Mouse (Mus musculus): ENCODE data around the gene Pcif1. TPM values are rescaled to one million over a fixed set of nuclear protein-coding genes. Genes with fewer than 3 reads are reported as not detected.
"Not testable (repeated sequence)": the region's sequence is repeated elsewhere in the genome, so short reads cannot be mapped to it uniquely, and the experiment has no call there.

The Pcif1 gene
- 10 to 100 TPM; 23.8 to 26.9 TPM for total RNA-seq (2021)
- long read RNA-seq, experiment 1, full-length matches to known transcripts = 53 of 57 reads
- long read RNA-seq, experiment 1, partial matches to known transcripts = 4 of 57 reads
- long read RNA-seq, experiment 1, other reads (novel, unspliced or antisense) = 0 of 57 reads
- long read RNA-seq, experiment 2, full-length matches to known transcripts = 49 of 65 reads
- long read RNA-seq, experiment 2, partial matches to known transcripts = 6 of 65 reads
- long read RNA-seq, experiment 2, other reads (novel, unspliced or antisense) = 10 of 65 reads

GRCm38 (mm10) chr2:164879228-164879567 lies at the start of gene Pcif1:
TSS of gene Pcif1 (plus strand) at chr2:164879304.
- DNase-seq = peak; percentile 87 to 96
- intact Hi-C loops (cut with DNase I) = no loop called here

DNA sequence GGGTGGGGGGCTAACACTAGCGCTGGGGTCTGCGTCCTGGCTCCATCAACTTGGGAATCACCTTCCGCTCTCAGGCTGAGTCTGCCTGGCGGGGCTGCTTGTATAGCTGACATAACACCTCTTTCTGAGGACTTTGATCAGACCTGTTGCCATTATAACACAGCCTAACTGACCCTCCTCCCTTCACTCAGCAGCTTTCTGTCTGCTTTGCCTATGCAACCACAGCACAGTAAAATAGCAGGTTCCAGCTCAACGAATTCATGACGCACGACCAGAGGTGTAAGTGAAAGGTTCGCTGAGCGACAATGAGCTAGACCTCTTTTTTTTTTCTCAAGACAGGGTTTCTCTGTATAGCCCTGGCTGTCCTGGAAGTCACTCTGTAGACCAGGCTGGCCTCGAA lies 48.1 kb upstream of the Pcif1 start:
- intact Hi-C loops (cut with DNase I) = loop anchor here (10.0 kb wide), 1 partner anchor 74 kb away; no protein-coding TSS in a partner anchor
- DNase-seq = no peak

- no peak for DNase-seq
- intact Hi-C loops (cut with DNase I) = loop anchor here (10.0 kb wide), 1 partner anchor 73 kb away; no protein-coding TSS in a partner anchor
Observed at GRCm38 (mm10) chr2:164832032-164832747, 46.9 kb upstream of the Pcif1 start.

GRCm38 (mm10) chr2:164832748-164833301 lies 46.3 kb upstream of the Pcif1 start, which contains the start of gene Ctsa:
TSS of gene Ctsa (plus strand) at chr2:164832873.
- peak; percentile 71 for DNase-seq
- intact Hi-C loops (cut with DNase I) = loop anchor here (10.0 kb wide), 1 partner anchor 72 kb away; no protein-coding TSS in a partner anchor

DNA sequence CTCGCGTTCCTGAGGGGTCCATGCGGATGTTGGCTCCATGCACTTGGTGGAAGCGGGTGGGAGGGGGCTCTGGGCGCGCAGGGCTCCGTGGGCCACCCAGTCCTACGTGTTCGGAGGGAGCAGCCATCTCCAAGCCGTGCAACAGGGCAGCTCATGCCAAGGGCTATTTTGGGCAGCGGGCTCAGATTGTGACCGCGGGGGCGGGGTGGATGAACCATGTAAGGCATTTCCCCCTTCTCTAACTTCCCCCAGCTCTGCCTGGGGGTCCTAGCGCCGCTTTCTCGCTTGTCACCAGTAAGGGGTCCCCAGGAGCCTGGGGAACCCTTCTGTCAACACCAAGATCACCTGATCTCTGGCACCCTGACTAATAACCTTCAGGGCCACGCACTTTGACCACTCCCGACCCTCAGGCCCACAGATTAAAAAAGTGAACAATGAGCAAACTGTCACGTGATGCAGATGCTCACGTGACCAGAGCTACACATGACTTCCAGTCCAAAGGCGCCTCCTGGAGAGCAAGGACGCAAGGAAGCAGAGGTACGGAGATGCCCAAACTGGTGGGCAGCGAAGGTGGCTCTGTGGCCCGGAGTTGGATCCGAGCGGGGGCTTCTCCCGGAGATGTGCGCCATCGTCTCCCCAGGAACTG lies 45.7 kb upstream of the Pcif1 start, which contains the start of gene Neurl2:
Gene Neurl2 (minus strand): TSS at position 143 of the 646 bp plus-strand sequence.
- intact Hi-C loops (cut with DNase I) = loop anchor here (10.0 kb wide), 1 partner anchor 71 kb away; no protein-coding TSS in a partner anchor

DNA sequence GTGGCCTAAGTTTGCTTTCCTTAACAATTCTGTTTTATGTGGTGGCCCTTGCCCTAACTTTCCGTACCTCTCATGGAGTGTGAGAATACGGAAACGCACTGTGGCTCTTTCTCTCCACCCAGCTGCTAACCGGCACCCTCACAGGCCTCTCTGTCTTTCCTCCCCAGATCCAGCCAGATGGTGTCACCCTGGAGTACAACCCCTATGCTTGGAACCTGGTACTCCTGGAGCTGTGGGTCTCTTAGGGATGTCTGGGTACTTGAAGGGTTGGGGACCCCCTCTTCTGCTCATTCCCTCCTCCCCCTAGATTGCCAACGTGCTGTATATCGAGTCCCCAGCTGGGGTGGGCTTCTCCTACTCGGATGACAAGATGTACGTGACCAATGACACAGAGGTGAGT lies 44.6 kb upstream of the Pcif1 start:
- DNase-seq = no peak
- intact Hi-C loops (cut with DNase I) = loop anchor here (10.0 kb wide), 1 partner anchor 70 kb away; no protein-coding TSS in a partner anchor

More for the DNA sequence above, 45.7 kb upstream of the Pcif1 start, which contains the start of gene Neurl2:
- peak; percentile 82 to 88 for DNase-seq

DNA sequence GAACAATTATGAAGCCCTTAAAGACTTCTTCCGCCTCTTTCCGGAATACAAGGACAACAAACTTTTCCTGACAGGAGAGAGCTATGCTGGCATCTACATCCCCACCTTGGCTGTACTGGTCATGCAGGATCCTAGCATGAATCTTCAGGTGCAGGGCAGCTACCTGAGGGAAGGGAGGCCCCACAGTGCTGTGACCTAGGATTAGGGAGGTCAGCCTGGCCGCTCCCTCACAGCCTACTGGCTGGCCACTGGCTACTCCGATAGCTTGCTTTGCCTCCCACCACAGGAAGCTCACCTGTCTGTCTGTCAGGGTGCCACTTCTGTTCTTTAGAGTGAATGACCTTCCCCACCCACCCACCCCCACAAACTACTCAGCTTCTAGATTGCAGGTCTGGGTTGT lies 43.9 kb upstream of the Pcif1 start:
- intact Hi-C loops (cut with DNase I) = loop anchor here (10.0 kb wide), 1 partner anchor 70 kb away; no protein-coding TSS in a partner anchor
- no peak for DNase-seq

- DNase-seq = no peak
- intact Hi-C loops (cut with DNase I) = no loop called here
Observed at GRCm38 (mm10) chr2:164845782-164846181, 33.3 kb upstream of the Pcif1 start.

DNA sequence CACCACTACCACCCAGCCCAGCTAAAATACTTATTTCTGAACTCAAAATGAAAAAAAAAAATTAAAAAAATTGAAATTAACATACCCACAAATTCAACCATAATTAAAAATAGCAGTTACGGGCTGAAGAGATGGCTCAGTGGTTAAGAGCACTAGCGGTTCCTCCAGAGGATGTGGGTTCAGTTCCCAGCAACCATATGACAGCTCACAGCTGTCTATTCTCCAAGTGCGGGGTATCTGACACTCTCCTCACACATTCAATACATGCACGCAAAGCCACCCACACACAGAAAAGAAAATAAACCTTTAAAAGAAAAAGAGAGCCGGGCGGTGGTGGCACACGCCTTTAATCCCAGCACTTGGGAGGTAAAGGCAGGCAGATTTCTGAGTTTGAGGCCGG lies 29.0 kb upstream of the Pcif1 start:
- no peak for DNase-seq
- intact Hi-C loops (cut with DNase I) = no loop called here

DNA sequence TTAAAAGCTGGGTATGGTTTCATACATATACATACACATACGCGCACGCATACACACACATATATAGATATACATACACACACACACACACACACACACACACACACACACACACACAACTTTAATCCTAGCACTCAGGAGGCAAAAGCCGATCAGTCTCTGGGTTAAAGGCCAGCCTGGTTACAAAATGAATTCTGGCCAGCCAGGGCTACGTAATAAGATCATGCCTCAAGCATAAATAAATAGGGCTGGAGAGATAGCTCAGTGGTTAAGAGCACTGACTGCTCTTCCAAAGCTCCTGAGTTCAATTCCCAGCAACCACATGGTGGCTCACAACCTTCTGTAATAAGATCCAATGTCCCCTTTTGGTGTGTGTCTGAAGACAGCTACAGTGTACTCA lies 23.5 kb upstream of the Pcif1 start:
- intact Hi-C loops (cut with DNase I); DNase-seq: not testable (repeated sequence)

GRCm38 (mm10) chr2:164856309-164857100 lies 22.6 kb upstream of the Pcif1 start:
- intact Hi-C loops (cut with DNase I) = no loop called here
- no peak for DNase-seq

GRCm38 (mm10) chr2:164857101-164857821 lies 21.8 kb upstream of the Pcif1 start, which contains the start of gene Pltp:
TSS of gene Pltp (minus strand) at chr2:164857711.
- intact Hi-C loops (cut with DNase I) = no loop called here
- peak; percentile 42 to 55 for DNase-seq

DNA sequence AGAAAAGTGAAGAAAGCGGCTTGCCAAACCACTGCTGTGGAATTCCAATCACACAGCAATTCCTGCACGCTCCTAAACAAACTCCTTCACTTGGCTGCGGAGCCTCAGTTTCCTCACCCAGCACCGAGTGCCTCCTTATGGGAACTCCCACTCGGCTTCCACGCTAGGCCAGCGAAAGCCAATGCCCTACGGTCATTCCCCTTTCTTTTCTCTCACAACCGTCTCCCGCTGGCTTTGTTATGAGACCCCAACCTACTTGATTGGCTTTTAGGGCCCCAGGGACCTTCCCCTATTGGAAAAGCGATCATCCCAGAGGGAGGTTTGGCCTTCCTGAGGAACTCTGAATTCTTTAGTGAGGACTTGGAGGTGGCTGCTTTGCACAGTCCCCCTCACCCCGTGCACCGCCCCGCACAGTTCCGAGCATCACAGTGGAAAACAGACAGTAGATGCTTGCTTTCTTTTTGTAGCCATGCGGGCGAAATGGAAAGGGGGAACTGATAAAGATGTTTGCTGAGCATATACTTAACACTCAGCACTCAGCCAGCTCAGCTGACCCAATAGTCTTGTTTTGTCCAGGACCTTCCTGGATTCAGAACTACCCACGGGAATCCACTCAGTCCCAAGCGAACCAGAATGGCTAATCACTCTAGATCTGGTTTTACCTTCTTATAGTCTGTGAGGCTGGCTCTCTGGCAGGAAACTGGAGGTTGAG lies 21.1 kb upstream of the Pcif1 start:
- intact Hi-C loops (cut with DNase I) = no loop called here
- DNase-seq = no peak

DNA sequence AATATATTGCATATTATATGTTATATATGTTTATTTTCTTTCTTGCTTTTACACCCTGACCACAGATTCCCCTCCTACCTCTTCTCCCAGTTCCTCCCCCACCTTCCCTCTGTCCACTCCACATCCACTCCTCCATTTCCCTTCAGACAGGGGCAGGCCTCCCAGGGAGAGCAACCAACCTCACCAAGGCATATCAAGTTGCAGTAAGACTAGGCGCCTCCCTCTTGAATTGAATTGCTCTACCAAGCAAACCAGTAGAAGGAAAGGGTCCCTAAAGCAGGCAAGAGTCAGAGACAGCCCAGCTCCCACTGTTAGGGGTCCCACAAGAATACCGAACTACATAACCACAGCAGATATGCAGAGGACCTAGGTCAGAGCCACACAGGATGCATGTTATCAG lies 19.9 kb upstream of the Pcif1 start:
- intact Hi-C loops (cut with DNase I) = no loop called here
- DNase-seq = no peak

- DNase-seq = no peak
- intact Hi-C loops (cut with DNase I) = loop anchor here (2.0 kb wide), 1 partner anchor 23 kb away; no protein-coding TSS in a partner anchor
Observed at GRCm38 (mm10) chr2:164859640-164860432, 19.3 kb upstream of the Pcif1 start.

- DNase-seq = no peak
- intact Hi-C loops (cut with DNase I) = loop anchor here (2.0 kb wide), 1 partner anchor 24 kb away; no protein-coding TSS in a partner anchor
Observed at GRCm38 (mm10) chr2:164861094-164861493, 18.0 kb upstream of the Pcif1 start.

DNA sequence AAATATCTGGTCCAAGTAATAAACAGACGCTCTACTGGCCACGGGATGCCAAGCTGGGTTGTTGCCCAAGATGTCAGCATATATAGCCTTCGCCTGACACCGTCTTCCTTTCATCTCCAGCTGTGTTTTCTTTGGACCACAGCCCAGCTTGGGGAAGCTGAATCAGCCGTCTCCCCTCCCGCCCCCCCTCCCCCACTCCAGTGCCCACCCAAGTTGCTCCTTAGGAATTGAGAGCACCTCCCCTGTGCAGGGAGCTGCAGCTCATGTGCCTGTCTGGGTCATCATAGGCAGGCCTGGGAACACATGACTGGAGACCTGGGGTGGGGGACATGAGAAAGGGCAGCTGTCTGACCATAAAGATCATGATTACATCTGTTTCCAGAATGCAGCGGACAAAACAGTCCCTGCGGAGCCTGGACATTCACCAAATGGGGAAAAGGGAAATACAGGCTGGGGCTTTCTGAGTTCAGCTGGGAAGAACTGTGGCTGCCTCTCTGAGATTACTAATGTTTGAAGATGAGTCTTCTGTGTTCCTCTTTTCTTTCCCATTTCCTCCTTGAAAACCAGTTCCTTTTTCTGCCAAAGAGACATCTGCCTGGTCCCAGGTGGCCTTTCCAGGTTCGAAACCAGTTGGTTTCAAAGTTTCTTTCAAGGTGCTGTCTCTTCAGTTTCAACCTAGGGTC lies 16.8 kb upstream of the Pcif1 start:
- intact Hi-C loops (cut with DNase I) = no loop called here
- peak in 1 of 2 experiments; percentile 39 for DNase-seq

Measured in gastrocnemius, postnatal 36 days (tissue).